Comparison of ENCODE assay signal across 11 mouse cellular contexts in genomic region chr3:27467505-27468020, GRCm38 (mm10).
A peak's percentile ranks its signal among the peaks of the same experiment; 100 is the strongest.
DNase-seq lines count a peak whose midpoint lies in the region; ATAC-seq lines count a peak whose summit lies in the region.
"Had no signal": no experiment of that assay in that cellular context is flagged by ENCODE, and none has a peak within 500 bp of the region (broad histone marks: within the 10 kb centered on the region; RNA-seq: fewer than 3 reads in every experiment).

No protein-coding gene starts in this region.

- H3K4me3 ChIP-seq in stomach, embryonic 15.5 days (replicated peaks): no peak overlapping the region
- H3K4me3 ChIP-seq: embryonic facial prominence, embryonic 12.5 days; megakaryocyte, embryonic 14.5 days had no signal

- no peaks in the 10 kb centered on the region for H3K4me1 ChIP-seq in stomach, embryonic 15.5 days
- H3K4me1 ChIP-seq: embryonic facial prominence, embryonic 12.5 days had no signal

- DNase-seq in cerebellum, postnatal 10 days: peak; percentile 59 to 62
- DNase-seq in cerebellum, adult 18-20 months: no peak
- DNase-seq in left cerebral cortex, postnatal 4 days: peak; percentile 39
- DNase-seq in left cerebral cortex, postnatal 36 days (ENCODE audit: low spot score in 2 of 2): no peak
- DNase-seq in embryo, embryonic 11 days: peak; percentile 32
- no peak for DNase-seq in left cerebral cortex, postnatal 14 days (ENCODE audit: low spot score in 2 of 2)
- no peak for DNase-seq in adrenal gland, postnatal 4 days (ENCODE audit: low spot score in 2 of 2)

- intact Hi-C loops in left cerebral cortex, postnatal 4 days (cut with DNase I): loop anchor here (10.0 kb wide), 3 partner anchors 213 to 507 kb away; partner anchors contain the start of gene Nceh1
- intact Hi-C loops in left cerebral cortex, postnatal 36 days (cut with DNase I): loop anchor here (5.0 to 10.0 kb wide), 2 partner anchors 240 to 497 kb away; no protein-coding TSS in a partner anchor
- intact Hi-C loops in left cerebral cortex, postnatal 14 days (cut with DNase I): loop anchor here (5.0 to 10.0 kb wide), 3 partner anchors 130 to 245 kb away; partner anchors contain the start of gene Fndc3b

- no peak overlapping the region for H3K27ac ChIP-seq in stomach, embryonic 15.5 days
- H3K27ac ChIP-seq: embryonic facial prominence, embryonic 12.5 days had no signal

- ATAC-seq in stomach, embryonic 15.5 days (ENCODE audit: insufficient read depth, low FRiP score, low read depth): 0 out of 2 replicates have a peak, but pooled peaks have one; percentile 12

- H3K27me3 ChIP-seq in stomach, embryonic 15.5 days (replicated peaks): no peaks in the 10 kb centered on the region
- H3K27me3 ChIP-seq: embryonic facial prominence, embryonic 12.5 days had no signal

- peaks cover 44% of the 10 kb centered on the region for H3K36me3 ChIP-seq in stomach, embryonic 15.5 days
- H3K36me3 ChIP-seq: G1E had no signal

- no peaks in the 10 kb centered on the region for H3K9me3 ChIP-seq in stomach, embryonic 15.5 days
- H3K9me3 ChIP-seq: embryonic facial prominence, embryonic 12.5 days; G1E; megakaryocyte, embryonic 14.5 days had no signal

- H3K4me2 ChIP-seq in stomach, embryonic 15.5 days: no peak overlapping the region
- H3K4me2 ChIP-seq: embryonic facial prominence, embryonic 12.5 days had no signal

- WGBS in stomach, embryonic 15.5 days: 66% methylated on average over 11 of the region's 11 CpGs

- H3K9ac ChIP-seq in stomach, embryonic 15.5 days: no peak overlapping the region
- H3K9ac ChIP-seq: embryonic facial prominence, embryonic 12.5 days had no signal

Comparison
In these comparisons a context has a peak if more than half of its experiments do, and no peak if none do; other contexts are left out.
1. DNase-seq: peak in cerebellum, postnatal 10 days (2 of 2), left cerebral cortex, postnatal 4 days (single experiment) and embryo, embryonic 11 days (single experiment); none in cerebellum, adult 18-20 months (0 of 2), left cerebral cortex, postnatal 36 days (0 of 2), left cerebral cortex, postnatal 14 days (0 of 2) and adrenal gland, postnatal 4 days (0 of 2).